Mouse (Mus musculus) left cerebral cortex, postnatal 4 days (tissue): Measurements from ENCODE around the gene Cldn20. TPM values are rescaled to one million over a fixed set of nuclear protein-coding genes. Genes with fewer than 3 reads are reported as not detected.

Experiments used
- DNase-seq: peaks from one replicate; pipeline ENCODE4 v3.0.0-alpha.2; 2022
- intact Hi-C: fragments of 180-260 bp; cut with DNase I; formaldehyde crosslinking; loops from one replicate; pipeline ENCODE4 v1.15.1; 2025
- total RNA-seq, 2 experiments: library from RNA; stranded (reverse); gene quantifications; 2 replicates each; pipeline ENCODE4 v1.2.3; 2021

Cldn20 gene
- total RNA-seq, 2 experiments from 2014 or later = 4.0 to 4.1 TPM

DNA sequence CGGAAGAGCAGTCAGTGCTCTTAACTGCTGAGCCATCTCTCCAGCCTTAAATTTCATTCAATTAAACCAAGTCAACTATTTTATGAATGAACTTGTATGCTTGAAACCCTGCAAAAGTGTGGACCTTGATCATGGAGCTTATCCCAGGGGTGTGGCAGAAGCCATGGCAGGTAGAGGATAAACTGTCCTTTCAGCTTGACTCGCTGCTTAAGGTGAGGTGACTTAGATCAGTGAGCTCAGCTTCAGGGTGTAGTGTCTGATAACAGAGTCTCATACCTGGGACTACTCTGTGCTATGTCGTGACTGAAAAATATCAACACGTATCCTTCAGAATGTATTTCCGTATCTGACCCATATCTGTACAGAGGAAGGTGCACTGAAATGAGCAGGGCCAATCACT, 12.0 kb upstream of the Cldn20 start:
- no peak for DNase-seq
- intact Hi-C loops = no loop called here

DNA sequence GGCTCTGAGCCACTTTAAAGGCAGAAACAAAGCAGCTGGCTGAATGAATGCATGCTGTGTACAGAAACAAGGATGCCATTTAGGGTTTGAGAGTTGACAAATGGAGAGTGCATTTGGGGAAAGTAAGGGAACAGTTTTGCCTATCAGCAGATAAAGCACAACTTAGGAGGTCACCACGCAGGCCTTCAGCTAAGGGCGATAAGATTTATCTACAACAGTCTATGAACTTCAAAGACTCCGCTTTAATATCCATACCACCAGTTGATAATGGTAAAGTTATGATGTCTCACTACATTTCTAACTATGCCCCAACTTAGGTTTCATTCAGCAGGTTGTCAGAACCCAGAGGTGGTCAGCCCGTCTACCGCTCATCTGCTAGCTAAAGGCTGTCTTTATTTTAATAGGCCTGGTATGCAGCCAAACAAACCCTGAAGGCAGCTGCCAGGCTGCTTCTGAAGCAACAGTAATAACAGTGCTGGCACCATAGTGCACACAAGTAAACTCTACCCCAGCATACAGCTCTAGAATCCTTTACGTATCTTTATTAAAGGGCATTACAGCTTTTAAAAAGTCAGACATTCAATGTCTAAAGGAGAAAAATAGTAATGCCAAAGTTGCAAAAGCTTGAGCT, 4.4 kb upstream of the Cldn20 start:
- DNase-seq = peak; percentile 11
- intact Hi-C loops = no loop called here

DNA sequence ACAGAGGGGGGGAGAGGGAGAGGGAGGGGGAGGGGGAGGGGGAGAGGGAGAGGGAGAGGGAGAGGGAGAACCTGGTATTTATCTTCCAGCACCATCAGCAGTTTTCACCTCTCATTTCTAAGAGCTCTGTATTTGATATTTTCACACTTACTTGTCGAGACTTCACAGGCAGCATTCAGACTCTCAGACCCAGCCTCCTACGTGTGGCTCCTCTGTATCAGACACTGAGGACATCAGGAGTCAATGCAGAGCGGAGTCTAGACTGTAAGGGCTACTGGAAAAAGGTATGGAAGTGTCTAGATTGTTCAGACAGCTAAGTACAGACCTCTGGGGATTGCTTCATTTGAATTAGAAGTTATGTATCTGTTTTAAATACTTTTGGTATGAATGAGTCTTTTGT, 2.8 kb upstream of the Cldn20 start:
- intact Hi-C loops = no loop called here
- DNase-seq = no peak

DNA sequence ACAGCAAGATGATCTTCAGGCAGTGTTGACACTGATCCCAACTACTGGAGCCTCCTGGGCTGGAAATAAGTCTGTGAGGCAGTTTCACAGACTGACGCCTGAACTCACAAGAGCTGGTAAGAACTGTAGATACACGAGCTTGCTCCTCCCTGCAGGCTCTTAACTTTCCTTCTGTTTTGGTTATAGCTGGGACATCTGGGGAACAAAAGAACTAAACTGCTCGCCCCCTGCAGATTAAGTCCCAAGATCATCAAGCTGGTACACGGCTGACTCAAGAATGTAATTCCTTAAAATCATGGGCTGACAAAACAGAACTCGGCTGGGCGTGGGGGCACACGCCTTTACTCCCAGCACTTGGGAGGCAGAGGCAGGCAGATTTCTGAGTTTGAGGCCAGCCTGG, 1.8 kb upstream of the Cldn20 start:
- intact Hi-C loops = no loop called here
- no peak for DNase-seq

DNA sequence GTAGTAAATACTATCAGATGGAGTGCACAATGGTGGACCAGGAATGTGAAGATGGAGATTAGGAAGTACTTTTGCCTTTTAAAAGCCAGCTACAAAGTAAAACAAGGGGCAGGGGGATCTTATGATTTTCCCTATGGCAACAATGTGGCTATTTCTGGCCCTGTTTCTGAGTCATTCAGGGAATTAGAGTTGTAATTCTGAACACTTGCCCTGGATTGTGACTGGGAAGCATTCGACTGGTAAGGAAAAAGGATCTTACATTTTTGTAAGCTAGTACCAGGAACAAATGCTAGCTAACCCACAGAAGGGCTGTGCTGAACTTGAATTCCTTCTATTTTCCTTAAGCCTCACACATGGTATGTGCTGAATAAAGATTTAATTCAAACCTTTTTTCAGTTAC, 713 bp upstream of the Cldn20 start:
- intact Hi-C loops = no loop called here
- no peak for DNase-seq

DNA sequence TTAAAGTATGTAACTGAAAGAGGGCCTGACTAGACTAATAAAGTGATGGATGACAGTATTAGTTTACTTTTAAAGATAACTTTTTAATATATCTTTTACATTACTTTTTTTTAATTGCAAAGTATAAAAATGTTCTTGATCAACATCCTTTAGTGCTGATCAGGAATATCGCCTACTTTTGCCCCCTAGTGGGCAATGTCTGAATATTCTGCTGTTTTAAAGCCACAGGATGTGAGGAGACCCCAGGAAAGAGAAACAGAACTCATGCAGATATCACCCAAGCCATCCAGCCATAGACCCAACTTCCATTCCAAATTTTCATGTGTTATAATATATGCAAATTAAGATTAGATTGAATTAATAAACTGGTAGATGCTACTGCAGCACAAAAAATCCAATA, 1.1 kb downstream of the Cldn20 start:
- intact Hi-C loops = no loop called here

DNA sequence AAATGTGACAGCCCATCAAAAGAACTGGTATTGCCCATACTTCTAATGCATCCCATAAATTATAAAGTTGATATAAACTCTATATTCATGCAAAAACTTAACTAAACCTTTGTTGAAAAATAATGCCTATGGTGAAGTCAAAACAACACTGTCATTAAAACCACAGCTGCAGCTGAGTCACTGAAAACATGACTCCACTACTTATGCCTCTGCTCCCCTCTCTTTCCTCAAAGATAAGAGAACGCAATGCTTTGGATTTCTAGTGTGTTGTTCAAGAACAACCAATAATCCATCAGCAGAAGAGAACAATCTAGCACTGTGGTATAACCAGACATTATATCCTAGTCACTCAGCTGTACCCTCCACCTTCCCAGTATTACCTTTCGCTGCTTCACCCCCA, 8.0 kb downstream of the Cldn20 start:
- no peak for DNase-seq
- intact Hi-C loops = no loop called here

More for the DNA sequence above, 1.1 kb downstream of the Cldn20 start:
- DNase-seq = peak; percentile 13

DNA sequence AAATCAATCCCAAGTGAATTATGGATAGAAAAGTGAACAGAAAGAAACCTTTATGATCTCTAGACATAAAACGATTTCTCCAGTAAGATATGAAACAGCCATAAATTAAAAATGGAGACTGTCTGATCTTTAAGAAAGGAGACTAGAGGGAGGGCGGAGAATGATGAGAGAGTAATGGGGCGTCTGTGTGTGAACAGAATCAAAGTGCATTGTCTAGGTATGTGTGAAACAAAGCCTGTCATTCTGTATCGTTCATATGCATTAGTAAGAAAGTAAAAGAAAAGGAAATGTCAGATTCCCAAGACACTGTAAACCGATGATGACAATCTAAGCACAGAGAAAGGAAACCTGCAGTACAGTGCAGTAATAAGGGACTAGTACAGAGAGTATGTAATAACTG, 8.7 kb downstream of the Cldn20 start:
- intact Hi-C loops = no loop called here
- no peak for DNase-seq

DNA sequence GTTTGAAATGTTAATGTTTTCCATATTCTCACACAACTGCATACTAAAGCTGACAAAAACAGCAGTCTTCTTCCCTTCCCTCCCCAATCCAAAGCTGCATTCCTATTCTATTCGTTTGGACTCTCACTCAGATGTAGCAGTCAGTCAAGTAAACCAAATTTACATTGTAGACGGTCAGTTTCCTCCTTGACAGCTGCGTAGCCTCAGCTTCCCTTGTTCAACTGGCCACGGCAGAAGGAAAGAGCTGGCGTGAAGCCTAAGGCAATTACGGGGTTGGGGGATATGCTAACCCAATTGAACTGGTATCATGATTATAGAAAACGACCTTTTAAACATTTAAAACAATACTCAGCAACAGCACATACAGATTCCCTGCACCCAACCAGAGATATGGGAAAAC, 15.4 kb downstream of the Cldn20 start:
- peak; percentile 19 for DNase-seq
- intact Hi-C loops = no loop called here

DNA sequence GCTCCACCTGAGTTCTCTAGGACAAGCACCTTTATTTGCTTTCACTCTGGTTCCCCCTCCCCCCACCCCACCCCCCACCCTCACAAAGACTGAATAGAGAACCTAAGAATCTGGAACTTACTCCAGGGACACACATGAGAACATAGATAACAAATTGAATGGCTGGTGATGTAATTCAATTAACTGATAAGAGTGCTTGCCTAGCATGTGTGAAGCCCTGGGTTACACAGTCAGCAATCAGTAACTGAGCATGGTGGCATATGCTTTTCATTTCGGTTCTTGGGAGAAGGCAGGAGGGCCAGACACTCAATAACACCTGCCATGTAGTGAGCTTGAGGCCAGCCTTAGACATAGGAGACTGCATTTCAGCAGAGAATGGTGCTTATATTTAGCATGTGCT, 23.9 kb downstream of the Cldn20 start:
- DNase-seq = no peak
- intact Hi-C loops = no loop called here

DNA sequence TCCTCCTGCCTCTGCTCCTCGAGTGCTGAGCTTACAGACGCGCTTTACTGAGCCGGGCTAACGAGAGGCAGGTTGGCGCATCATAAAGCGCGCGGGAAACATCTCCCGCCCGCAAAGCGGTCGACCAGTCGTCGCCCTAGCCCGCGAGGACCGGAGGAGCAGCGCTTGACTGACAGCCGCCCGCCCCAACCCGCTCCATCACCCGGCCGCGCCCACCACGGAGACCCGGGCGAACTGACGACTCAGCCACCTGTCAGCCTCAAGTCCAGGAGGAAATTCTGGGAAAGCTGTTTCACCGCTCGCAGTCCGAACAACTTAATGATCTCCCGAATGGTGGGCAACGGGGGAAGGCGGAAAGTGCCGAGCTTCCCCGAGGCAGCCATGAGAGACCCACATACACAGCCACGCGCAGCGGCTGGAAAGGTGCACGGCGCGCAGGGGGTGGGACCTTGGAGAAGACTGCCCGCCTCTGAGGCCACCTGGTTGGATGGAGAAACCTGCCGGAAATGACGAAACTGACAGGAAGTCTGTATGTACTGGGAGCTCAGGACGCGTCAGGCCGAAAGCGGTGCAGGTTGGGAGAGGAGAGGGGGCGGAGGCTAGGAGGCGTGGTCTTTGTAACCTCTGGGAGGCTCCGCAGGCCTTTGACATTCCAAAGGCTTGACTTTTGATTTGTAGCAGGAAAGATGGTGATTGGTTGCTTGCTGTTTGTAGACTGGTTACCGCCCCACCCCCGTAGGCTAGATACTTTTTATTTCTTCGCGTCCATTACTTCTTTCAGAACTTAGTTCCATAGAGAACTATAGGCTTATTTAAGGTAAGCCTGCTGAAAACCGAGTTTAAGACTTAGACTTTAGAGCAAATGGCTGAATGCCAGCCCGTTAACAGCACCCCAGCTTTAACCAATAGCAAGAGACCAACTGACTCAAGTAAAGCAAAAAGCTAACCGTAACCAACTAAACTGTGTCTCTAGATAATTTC, 25.3 kb downstream of the Cldn20 start, which contains the start of gene Tfb1m:
Tfb1m (minus strand) TSS at position 451 of the 981 bp plus-strand sequence.
- intact Hi-C loops = no loop called here
- DNase-seq = peak; percentile 97

DNA sequence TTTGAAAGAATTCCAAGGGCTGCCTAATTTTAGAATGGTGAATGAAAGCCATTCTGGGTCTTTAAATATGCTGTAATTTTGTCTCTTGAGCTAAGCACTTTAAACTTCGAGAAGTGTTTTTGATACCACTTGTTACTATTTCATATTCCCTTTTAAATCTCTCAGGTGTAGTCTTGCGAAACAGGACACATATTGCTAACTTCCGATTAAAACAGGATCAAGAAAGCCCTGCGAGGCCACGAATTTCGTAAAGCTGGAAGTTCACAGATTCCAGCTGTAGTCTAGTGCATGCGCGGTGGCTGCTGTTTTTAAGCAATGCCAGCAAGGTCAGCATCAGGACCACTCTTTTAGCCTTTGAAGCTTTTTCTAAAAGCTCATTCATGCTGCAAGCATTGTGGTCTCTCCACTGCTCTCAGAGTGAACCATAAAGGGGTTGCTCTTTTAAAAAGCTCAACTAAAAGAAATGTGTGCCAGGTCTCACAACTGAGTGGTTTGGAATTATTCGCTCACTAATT, 26.1 kb downstream of the Cldn20 start:
- DNase-seq = no peak
- intact Hi-C loops = no loop called here

DNA sequence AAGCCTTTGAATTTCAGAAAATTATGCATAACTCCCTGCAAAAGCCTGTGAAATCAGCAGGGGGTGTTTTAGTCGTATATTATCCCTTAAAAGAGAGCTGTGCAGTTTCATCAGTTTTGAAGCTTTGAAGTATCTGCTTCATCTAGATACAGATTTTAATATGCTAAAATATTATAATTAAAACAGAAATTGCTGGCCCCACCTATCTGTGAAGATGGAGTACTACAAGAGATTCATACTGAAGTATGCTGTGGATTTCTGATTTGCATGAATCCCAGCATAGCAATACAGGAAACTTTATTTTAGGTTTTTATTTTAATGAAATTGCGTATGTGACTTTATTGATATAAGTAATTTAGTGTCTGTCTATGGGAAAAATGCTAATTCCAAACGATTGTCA, 28.2 kb downstream of the Cldn20 start:
- DNase-seq = no peak
- intact Hi-C loops = no loop called here

DNA sequence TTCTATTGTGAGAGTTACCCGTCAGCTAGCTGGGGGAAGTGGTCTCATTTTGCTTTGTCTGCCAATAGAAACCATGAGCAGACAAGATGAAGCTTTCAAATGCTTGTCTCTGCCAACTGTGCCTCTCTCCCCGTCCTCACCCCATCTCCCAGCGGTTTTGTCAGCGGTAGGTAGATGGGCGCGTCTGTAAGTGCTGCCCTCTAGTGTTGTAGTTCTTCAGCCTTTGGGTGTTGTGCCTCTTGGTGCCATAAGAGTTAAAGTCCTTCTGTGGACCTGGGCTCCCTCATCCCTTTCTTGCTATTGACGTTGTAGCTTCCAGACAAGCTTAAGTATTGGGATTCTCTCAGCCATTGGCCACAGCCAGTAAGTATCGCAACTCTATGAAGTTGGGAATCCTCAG, 30.1 kb downstream of the Cldn20 start:
- intact Hi-C loops = no loop called here

DNA sequence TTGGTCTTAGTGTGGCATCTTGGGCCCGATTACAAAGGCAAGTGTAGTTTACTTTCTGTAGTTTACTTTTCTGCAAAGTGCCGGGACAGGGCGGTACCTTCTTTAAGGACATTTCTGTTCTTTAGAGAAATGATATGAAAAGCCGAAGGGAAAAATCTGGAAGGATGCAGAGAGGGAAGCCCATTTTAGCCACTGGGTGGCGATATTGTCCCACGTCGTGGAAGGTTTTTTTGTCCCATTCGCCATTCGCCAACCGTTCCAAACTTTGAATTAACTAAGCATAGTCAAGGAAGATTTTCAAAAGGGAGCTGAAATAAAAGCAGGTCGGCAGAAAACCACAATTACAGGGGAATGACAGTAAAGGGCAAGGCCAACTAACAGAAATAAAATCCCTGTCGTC, 38.5 kb downstream of the Cldn20 start:
- peak; percentile 70 for DNase-seq
- intact Hi-C loops = loop anchor here (2.0 kb wide), 1 partner anchor 222 kb away; no protein-coding TSS in a partner anchor

More for the DNA sequence above, 30.1 kb downstream of the Cldn20 start:
- no peak for DNase-seq

Other genes with a start within 250 kb of the Cldn20 start
- gene Tiam2, start 206.0 kb upstream of the Cldn20 start, total RNA-seq = 100 to 1,000 TPM in 1 of 2 experiments, 10 to 100 TPM in 1; 89.3 to 104 TPM
- gene Tfb1m, start 25.2 kb downstream of the Cldn20 start, total RNA-seq = 1 to 10 TPM; 4.8 to 5.2 TPM
- gene Nox3, start 163.7 kb downstream of the Cldn20 start, total RNA-seq = under 1 TPM in 1 of 2 experiments, not detected in 1; 0.44 TPM